Mouse (Mus musculus) embryonic fibroblast, embryonic 13.5 days (primary cell): ENCODE measurements around the gene Ppard.

Experiments used
- CTCF ChIP-seq: IDR thresholded peaks from 2 replicates; pipeline ENCODE4 v1.5.1; 2011; ENCODE audit warnings: mild to moderate bottlenecking, control low read depth, low read length, moderate library complexity, borderline replicate concordance; ENCODE audit not compliant: insufficient read depth
- POLR2A ChIP-seq: IDR thresholded peaks from 2 replicates; pipeline ENCODE4 v1.6.1; 2011; ENCODE audit warnings: low read depth, mild to moderate bottlenecking, control low read depth, low read length, moderate library complexity

GRCm38 (mm10) chr17:28317091-28317490, 84.6 kb downstream of the Ppard start:
- no peak for TF ChIP-seq CTCF
- TF ChIP-seq POLR2A: no peak
